Mouse (Mus musculus) bone marrow, adult 2 months (tissue): ENCODE results near the gene Nacc2. TPM values are rescaled to one million over a fixed set of nuclear protein-coding genes. Genes with fewer than 3 reads are reported as not detected.

Source experiments
- H3K27ac ChIP-seq: fragments of 200-500 bp; 2 replicates; pipeline ENCODE4 v1.5.1; 2012; ENCODE audit warnings: low read depth, mild to moderate bottlenecking, control low read depth, inconsistent platforms, low read length; ENCODE audit not compliant: control insufficient read depth, poor library complexity, insufficient read depth
- H3K4me1 ChIP-seq: fragments of 200-500 bp; 2 replicates; pipeline ENCODE4 v1.6.1; 2011; ENCODE audit warnings: low read length; ENCODE audit not compliant: control insufficient read depth, insufficient read depth
- H3K4me3 ChIP-seq: fragments of 200-500 bp; replicated peaks from 2 replicates; pipeline ENCODE3; 2011; ENCODE audit warnings: mild to moderate bottlenecking, low read depth, low read length, control low read depth; ENCODE audit not compliant: control insufficient read depth
- CTCF ChIP-seq: fragments of 200-500 bp; IDR thresholded peaks from 2 replicates; pipeline ENCODE4 v1.5.1; 2011; ENCODE audit warnings: low read length, control low read depth; ENCODE audit not compliant: control insufficient read depth, insufficient read depth
- POLR2A ChIP-seq: fragments of 200-500 bp; IDR thresholded peaks from 2 replicates; pipeline ENCODE4 v1.6.1; 2011; ENCODE audit warnings: low read depth, mild to moderate bottlenecking, control low read depth, low read length, borderline replicate concordance; ENCODE audit not compliant: control insufficient read depth
- WGBS: fragments of 180-500 bp; shearing (Covaris S2); methylation state at CpG from one replicate; pipeline ENCODE4 v1.1.7; 2018; 5-methylcytosine and 5-hydroxymethylcytosine counted together
- polyA plus RNA-seq: library from polyadenylated mRNA; stranded (reverse); fragments of >200 nt; gene quantifications from 2 replicates; pipeline ENCODE4 v1.2.4, GENCODE M21; 2011; ENCODE audit warnings: low replicate concordance; ENCODE audit not compliant: missing spikeins, insufficient read depth, insufficient read length

The Nacc2 gene
- polyA plus RNA-seq, 1 experiment: 5.8 TPM

DNA sequence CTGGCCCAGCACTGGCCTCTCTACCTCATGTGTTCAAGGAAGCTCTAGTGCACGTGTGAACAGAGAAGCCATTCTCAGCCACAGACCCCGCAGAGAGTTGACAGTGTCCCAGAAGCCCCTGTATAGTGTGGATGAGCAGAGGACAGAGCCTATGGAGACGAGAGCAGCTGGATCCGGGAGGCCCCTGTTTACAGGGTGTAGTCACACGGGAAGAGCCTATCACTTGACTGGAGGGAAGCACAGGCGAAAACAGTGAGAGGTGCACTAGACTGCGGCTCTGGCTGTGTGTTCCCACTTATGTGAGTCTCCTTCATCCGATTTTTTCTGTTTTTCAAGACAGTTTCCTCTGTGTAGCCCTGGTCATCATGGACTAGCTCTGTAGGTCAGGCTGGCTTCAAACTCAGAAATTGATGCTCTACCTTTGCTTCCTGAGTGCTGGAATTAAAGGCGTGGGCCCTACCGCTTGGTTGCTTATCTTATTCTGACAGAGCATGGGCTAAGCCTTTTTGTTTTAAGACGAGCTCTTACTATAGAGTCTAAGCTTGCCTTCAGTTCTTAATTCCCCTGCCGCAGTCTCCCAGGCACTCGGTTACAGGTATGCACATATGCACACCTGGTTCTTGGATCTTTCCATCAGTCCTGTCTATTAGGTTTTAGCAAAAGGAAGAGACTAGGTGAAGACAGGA, 60.1 kb downstream of the Nacc2 start:
- H3K4me3 ChIP-seq: no peak overlapping the region
- H3K4me1 ChIP-seq: no peaks in the 10 kb centered on the region
- 69% methylated on average over 13 of the region's 13 CpGs for WGBS
- no peak for TF ChIP-seq CTCF
- TF ChIP-seq POLR2A: no peak
- H3K27ac ChIP-seq: no peak overlapping the region

DNA sequence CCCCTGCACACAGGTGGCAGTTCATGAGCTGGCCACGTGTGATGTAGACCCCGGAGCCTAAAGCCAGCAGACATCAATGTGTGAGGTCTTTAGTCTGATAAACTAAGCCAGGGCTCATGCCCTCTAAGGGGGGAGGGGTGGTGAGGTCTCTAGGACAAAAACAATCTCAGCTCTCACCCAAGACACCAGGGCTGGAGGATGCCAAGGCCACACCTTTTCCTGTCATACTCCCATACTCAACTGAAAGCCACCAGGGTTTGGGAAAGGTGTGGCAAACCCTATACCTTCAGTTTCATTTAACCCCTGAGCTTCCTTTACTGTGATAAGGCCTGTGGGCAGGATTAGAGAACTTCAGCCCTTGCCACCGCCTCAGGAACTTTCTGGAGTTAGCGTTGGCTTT, 60.8 kb downstream of the Nacc2 start:
- no peak overlapping the region for H3K4me3 ChIP-seq
- no peak overlapping the region for H3K27ac ChIP-seq
- WGBS: 51% methylated on average over 4 of the region's 4 CpGs
- no peaks in the 10 kb centered on the region for H3K4me1 ChIP-seq
- TF ChIP-seq CTCF (no peak), POLR2A (no peak)

DNA sequence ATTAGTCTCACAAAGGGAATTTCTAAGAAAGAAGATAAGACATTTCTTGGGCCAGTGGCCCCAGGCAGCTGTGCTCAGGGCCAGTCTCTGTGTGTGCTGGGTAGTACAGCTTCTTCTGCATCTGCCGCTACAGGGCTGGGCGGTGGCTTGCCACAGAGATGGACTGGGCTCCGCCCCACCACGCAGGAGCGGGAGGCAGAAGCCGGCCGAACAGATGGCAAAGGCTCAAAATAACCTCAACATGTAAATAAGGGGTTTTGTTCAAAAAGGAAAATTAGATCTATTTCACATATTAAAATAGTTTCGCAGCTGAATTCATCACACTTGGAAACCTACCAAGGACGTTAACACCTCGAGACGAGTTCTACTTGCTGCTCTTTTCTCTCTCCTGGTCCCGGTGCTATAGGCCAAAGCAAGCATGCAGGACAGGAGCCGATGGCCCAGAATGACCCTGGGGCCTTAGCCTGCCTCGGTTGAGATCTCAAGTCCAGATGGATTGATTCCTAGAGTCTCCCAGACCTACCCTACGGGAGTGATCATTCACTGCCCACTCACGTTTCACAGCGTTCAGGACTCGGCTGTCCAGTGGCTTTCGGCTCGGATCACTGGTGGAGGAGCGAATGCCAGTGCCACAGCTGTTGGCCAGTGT, 61.9 kb downstream of the Nacc2 start:
- Histone ChIP-seq H3K4me1 (no peaks in the 10 kb centered on the region), H3K27ac (peak overlapping the region; percentile 42; the same call in 1 of the 2 replicates), H3K4me3 (no peak overlapping the region)
- TF ChIP-seq POLR2A (no peak), CTCF (no peak)
- 69% methylated on average over 21 of the region's 21 CpGs for WGBS

DNA sequence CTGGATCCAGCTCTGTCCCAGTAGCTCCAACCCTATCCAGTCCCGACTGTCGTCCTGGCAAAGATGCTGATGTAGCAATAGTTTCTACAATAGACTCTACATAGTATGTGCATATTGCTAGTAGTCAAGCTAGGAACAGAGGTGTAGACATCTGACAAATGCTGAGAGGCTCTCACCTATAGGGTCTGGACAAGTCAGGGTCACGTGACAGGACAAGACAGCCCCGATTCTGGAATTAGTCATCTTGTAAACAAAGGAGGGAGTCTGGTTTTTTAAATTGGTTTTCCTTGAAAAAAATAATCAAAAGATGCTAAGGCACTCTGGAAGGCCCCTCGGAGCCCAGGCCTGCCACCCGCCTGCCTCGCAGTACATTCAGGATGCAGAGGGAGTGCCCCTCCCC, 66.0 kb downstream of the Nacc2 start:
- TF ChIP-seq CTCF: no peak
- no peak for TF ChIP-seq POLR2A
- no peak overlapping the region for H3K4me3 ChIP-seq
- H3K27ac ChIP-seq: no peak overlapping the region
- WGBS: 86% methylated on average over 7 of the region's 7 CpGs
- H3K4me1 ChIP-seq: no peaks in the 10 kb centered on the region

DNA sequence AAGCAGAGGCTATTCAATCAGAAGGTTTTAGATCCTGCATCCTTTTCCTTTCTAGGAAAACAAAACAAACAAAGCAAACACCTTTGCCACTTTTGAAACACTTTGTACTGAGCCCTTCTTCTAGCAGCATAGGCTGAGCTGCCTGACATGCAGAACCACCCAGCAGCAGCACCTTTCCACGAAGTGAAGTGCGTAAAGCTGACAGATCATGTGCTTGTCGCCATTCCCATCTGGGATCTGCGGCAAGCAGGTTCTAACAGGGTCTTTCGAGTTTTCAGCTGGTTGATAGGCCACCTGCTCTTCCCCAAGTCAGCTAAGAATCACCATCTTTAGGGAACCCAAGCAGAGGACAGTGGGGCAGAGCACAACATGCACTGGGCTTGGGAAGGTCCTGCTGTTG, 66.8 kb downstream of the Nacc2 start:
- no peak overlapping the region for H3K27ac ChIP-seq
- H3K4me3 ChIP-seq: no peak overlapping the region
- H3K4me1 ChIP-seq: no peaks in the 10 kb centered on the region
- TF ChIP-seq POLR2A: no peak
- no peak for TF ChIP-seq CTCF
- WGBS: 81% methylated on average over 5 of the region's 5 CpGs

DNA sequence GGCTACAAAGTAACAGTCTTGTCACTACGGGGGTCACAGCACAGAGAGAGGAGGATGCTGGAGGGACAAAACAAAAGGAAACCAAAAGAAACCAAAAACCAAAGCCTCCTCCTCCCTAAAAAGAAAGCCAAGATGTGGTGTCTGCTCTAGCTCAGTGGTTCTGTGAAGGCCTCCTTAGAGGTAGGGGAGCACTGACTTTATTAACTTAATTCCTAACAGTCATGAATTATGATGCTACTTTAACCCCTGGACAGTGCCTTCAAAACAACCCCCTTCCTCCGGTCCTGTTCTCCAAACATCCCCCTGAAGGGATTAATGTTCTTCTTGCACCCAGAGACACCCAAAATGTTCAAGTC, 67.3 kb downstream of the Nacc2 start:
- 43% methylated on average over 2 of the region's 2 CpGs for WGBS
- H3K27ac ChIP-seq: no peak overlapping the region
- no peak for TF ChIP-seq CTCF
- TF ChIP-seq POLR2A: no peak
- no peak overlapping the region for H3K4me3 ChIP-seq
- no peaks in the 10 kb centered on the region for H3K4me1 ChIP-seq

DNA sequence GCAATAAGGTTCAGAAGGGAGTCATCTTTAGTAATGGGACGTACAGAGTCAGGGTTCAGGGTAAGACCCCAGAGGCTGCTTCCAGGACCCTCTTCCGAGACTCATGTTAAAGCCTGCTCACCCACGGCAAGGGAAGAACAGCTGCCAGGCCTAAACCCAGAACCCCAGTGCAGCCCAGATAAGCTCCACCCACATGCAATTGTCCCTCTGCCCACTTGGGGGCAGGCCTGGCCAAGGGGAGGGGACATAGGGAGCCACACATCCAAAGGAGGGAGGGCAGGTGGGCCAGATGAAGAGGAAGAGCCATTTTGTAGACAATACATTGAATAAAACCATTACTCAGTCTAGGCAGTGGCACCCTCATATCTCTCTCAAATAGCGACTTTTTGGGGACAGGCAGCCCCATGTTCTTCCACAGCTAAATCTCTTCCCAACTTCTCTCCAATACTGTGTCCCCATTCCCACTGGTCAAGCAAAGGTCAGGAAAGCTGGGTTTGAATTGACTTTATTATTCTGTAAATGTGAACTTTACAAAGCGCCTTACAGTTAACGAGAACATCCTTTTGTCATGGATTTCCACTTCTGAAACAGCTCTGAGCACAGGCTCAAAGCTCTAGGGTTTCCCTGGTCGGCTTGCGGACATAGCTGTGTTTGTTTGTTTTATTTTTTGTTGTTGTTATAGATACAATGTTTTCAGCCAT, 67.8 kb downstream of the Nacc2 start:
- Histone ChIP-seq H3K4me3 (no peak overlapping the region), H3K27ac (no peak overlapping the region), H3K4me1 (no peaks in the 10 kb centered on the region)
- 53% methylated on average over 8 of the region's 8 CpGs for WGBS
- TF ChIP-seq POLR2A (no peak), CTCF (peak; percentile 86)

DNA sequence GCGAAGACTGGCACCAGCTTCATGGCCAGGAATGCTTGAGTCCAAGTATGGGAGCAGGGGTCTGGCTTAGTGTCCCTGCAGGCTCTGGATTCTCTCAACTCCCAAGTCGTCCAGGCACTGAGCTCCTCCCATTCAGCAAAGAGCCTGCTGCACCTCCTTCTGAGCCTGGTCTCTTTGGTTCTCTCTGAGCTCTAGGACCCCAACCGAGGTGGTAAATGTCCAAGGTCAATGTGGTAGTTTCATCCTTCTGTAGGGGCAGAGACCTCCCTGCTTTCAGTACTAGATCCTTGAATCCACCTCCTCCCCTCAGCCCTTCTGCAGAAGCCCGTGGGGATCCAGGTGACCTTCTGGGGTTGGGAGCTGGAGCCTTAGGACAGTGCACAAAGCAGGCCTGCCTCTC, 70.2 kb downstream of the Nacc2 start:
- WGBS: 76% methylated on average over 4 of the region's 4 CpGs
- TF ChIP-seq POLR2A (no peak), CTCF (no peak)
- no peak overlapping the region for H3K27ac ChIP-seq
- no peak overlapping the region for H3K4me3 ChIP-seq
- no peaks in the 10 kb centered on the region for H3K4me1 ChIP-seq
